Comparison of ENCODE assay signal across 9 mouse cellular contexts in genomic region chr2:35610168-35610951, GRCm38 (mm10). TPM values are rescaled to one million over a fixed set of nuclear protein-coding genes. Genes with fewer than 3 reads are reported as not detected.
DNase-seq lines count a peak whose midpoint lies in the region; ATAC-seq and TF ChIP-seq lines count a peak whose summit lies in the region.
"Had no signal": no experiment of that assay in that cellular context is flagged by ENCODE, and none has a peak within 500 bp of the region (broad histone marks: within the 10 kb centered on the region; RNA-seq: fewer than 3 reads in every experiment).

No protein-coding gene starts in this region.

- H3K9me3 ChIP-seq in embryonic facial prominence, embryonic 12.5 days: no peaks in the 10 kb centered on the region
- no peaks in the 10 kb centered on the region for H3K9me3 ChIP-seq in hindbrain, embryonic 15.5 days
- H3K9me3 ChIP-seq in liver, embryonic 14.5 days (ENCODE audit: control insufficient read depth, low read length): no peaks in the 10 kb centered on the region

- peaks cover 20% of the 10 kb centered on the region for H3K4me1 ChIP-seq in lung, adult 2 months (ENCODE audit: control insufficient read depth, insufficient read depth, low read length)
- H3K4me1 ChIP-seq in embryonic facial prominence, embryonic 12.5 days: peaks cover 69% of the 10 kb centered on the region
- peaks cover 42% of the 10 kb centered on the region for H3K4me1 ChIP-seq in hindbrain, embryonic 15.5 days (replicated peaks)
- peaks cover 0 to 8% of the 10 kb centered on the region in 2 experiments; a peak in 1 of 4 replicates for H3K4me1 ChIP-seq in liver, embryonic 14.5 days (replicated peaks; ENCODE audit: control insufficient read depth in 2 of 2, insufficient read depth in 2 of 2, low read length in 1 of 2)

- H3K4me2 ChIP-seq in embryonic facial prominence, embryonic 12.5 days (replicated peaks): peak overlapping the region; percentile 47
- no peak overlapping the region; the same call in 1 of the 2 replicates for H3K4me2 ChIP-seq in hindbrain, embryonic 15.5 days
- no peak overlapping the region; the same call in 1 of the 2 replicates for H3K4me2 ChIP-seq in liver, embryonic 14.5 days (ENCODE audit: low read depth)

- no peak for ATAC-seq in embryonic facial prominence, embryonic 12.5 days (ENCODE audit: insufficient number of reproducible peaks, insufficient read depth, low FRiP score, low TSS enrichment)
- ATAC-seq in hindbrain, embryonic 15.5 days (ENCODE audit: low FRiP score, low read depth): 0 out of 2 replicates have a peak, but pooled peaks have one; percentile 20
- ATAC-seq in liver, embryonic 14.5 days (ENCODE audit: insufficient read depth): peak; percentile 52; the same call in 1 of the 2 replicates
- no peak for ATAC-seq in inflammation-experienced regulatory T-cells, adult 6 months

- TF ChIP-seq CTCF in lung, adult 2 months (IDR thresholded peaks at IDR 0.05; ENCODE audit: insufficient read depth, low read length): no peak
- no peak for TF ChIP-seq CTCF in liver, embryonic 14.5 days (IDR thresholded peaks at IDR 0.05; ENCODE audit: low read depth)

- H3K36me3 ChIP-seq in embryonic facial prominence, embryonic 12.5 days: no peaks in the 10 kb centered on the region
- H3K36me3 ChIP-seq in hindbrain, embryonic 15.5 days: no peaks in the 10 kb centered on the region
- no peaks in the 10 kb centered on the region for H3K36me3 ChIP-seq in liver, embryonic 14.5 days (replicated peaks; ENCODE audit: control insufficient read depth, insufficient read depth, low read depth)

- peak overlapping the region; percentile 33; the same call in 1 of the 2 replicates for H3K27ac ChIP-seq in embryonic facial prominence, embryonic 12.5 days
- H3K27ac ChIP-seq in hindbrain, embryonic 15.5 days (replicated peaks): no peak overlapping the region
- H3K27ac ChIP-seq in liver, embryonic 14.5 days: no peak overlapping the region
- H3K27ac ChIP-seq: macrophage had no signal

- DNase-seq in lung, postnatal 25 days (ENCODE audit: low spot score): peak; percentile 36
- DNase-seq in lung, adult 2 months: no peak
- DNase-seq in liver, embryonic 14.5 days (ENCODE audit: low read depth in 3 of 3, low spot score in 3 of 3): no peak
- peak; percentile 68 for DNase-seq in telencephalon, adult 2 months (ENCODE audit: low read depth, low spot score)
- no peak for DNase-seq in urinary bladder, postnatal 14 days (ENCODE audit: low spot score)

- 34% methylated on average over 11 of the region's 11 CpGs for WGBS in lung, adult 2 months
- 4% methylated on average over 11 of the region's 11 CpGs for WGBS in embryonic facial prominence, embryonic 12.5 days
- WGBS in hindbrain, embryonic 15.5 days: 6% methylated on average over 11 of the region's 11 CpGs
- 21% methylated on average over 11 of the region's 11 CpGs for WGBS in liver, embryonic 14.5 days (ENCODE audit: insufficient replicate concordance)

- no peak for TF ChIP-seq EP300 in liver, embryonic 14.5 days (IDR thresholded peaks at IDR 0.05; ENCODE audit: low read depth)

- 0 out of 2 replicates have a peak overlapping the region, but pooled peaks have one; percentile 2 for H3K9ac ChIP-seq in embryonic facial prominence, embryonic 12.5 days
- H3K9ac ChIP-seq in hindbrain, embryonic 15.5 days: no peak overlapping the region
- H3K9ac ChIP-seq in liver, embryonic 14.5 days (replicated peaks): no peak overlapping the region

- no peak overlapping the region for H3K4me3 ChIP-seq in lung, adult 2 months (replicated peaks; ENCODE audit: extremely low read depth, low read depth, low read length)
- peak overlapping the region; percentile 14; the same call in 1 of the 2 replicates for H3K4me3 ChIP-seq in embryonic facial prominence, embryonic 12.5 days
- H3K4me3 ChIP-seq in hindbrain, embryonic 15.5 days: no peak overlapping the region
- no peak overlapping the region for H3K4me3 ChIP-seq in liver, embryonic 14.5 days (ENCODE audit: insufficient read depth in 1 of 2, low read depth in 2 of 2, low read length in 2 of 2)

- no peaks in the 10 kb centered on the region for H3K27me3 ChIP-seq in embryonic facial prominence, embryonic 12.5 days
- no peaks in the 10 kb centered on the region for H3K27me3 ChIP-seq in hindbrain, embryonic 15.5 days
- H3K27me3 ChIP-seq in liver, embryonic 14.5 days (ENCODE audit: control insufficient read depth, insufficient read depth, low read length): no peaks in the 10 kb centered on the region

- TF ChIP-seq POLR2A in lung, adult 2 months (IDR thresholded peaks at IDR 0.05; ENCODE audit: borderline replicate concordance, extremely low read depth, low read depth, low read length): no peak

RNA-seq across cellular contexts. Expression of gene Dab2ip, which starts 52.3 kb away (rescaled TPM):
- polyA plus RNA-seq in lung, adult 2 months (2012; rRNA removed): 113 and 132 TPM in 2 replicates
- 61.0 and 73.7 TPM in 2 replicates for polyA plus RNA-seq in embryonic facial prominence, embryonic 12.5 days (2016; fragmentation: Nextera tagmentation; extraction: Ambion mirVana)
- polyA plus RNA-seq in hindbrain, embryonic 15.5 days (2015; fragmentation: Nextera tagmentation; extraction: Ambion mirVana): 70.7 and 79.3 TPM in 2 replicates
- 3.9 and 4.0 TPM in 2 replicates for polyA plus RNA-seq in liver, embryonic 14.5 days (2012; rRNA removed)
- 3.2 and 3.6 TPM in 2 replicates for polyA plus RNA-seq in liver, embryonic 14.5 days (2014; fragmentation: Nextera tagmentation; extraction: Ambion mirVana)
- polyA plus RNA-seq in inflammation-experienced regulatory T-cells, adult 6 months (2017; shearing (Covaris generic)): under 1 TPM; 0.46 to 0.69 (median 0.54) TPM

Comparison
In these comparisons a context has a peak if more than half of its experiments do, and no peak if none do; other contexts are left out.
1. DNase-seq: peak in lung, postnatal 25 days (single experiment) and telencephalon, adult 2 months (single experiment); none in lung, adult 2 months (single experiment), liver, embryonic 14.5 days (0 of 3) and urinary bladder, postnatal 14 days (single experiment).
2. ATAC-seq: peak in hindbrain, embryonic 15.5 days (single experiment) and liver, embryonic 14.5 days (single experiment); none in embryonic facial prominence, embryonic 12.5 days (single experiment) and inflammation-experienced regulatory T-cells, adult 6 months (single experiment).
3. RNA of gene Dab2ip, which starts 52.3 kb away (polyA plus RNA-seq): 113 to 132 TPM in lung, adult 2 months, 70.7 to 79.3 TPM in hindbrain, embryonic 15.5 days and 61.0 to 73.7 TPM in embryonic facial prominence, embryonic 12.5 days; 3.2 to 4.0 TPM in liver, embryonic 14.5 days and 0.46 to 0.69 TPM in inflammation-experienced regulatory T-cells, adult 6 months; every median in the first group is over 10 times any median in the second.